Mouse (Mus musculus): ENCODE results near the gene Cdc6.

The Cdc6 gene

DNA sequence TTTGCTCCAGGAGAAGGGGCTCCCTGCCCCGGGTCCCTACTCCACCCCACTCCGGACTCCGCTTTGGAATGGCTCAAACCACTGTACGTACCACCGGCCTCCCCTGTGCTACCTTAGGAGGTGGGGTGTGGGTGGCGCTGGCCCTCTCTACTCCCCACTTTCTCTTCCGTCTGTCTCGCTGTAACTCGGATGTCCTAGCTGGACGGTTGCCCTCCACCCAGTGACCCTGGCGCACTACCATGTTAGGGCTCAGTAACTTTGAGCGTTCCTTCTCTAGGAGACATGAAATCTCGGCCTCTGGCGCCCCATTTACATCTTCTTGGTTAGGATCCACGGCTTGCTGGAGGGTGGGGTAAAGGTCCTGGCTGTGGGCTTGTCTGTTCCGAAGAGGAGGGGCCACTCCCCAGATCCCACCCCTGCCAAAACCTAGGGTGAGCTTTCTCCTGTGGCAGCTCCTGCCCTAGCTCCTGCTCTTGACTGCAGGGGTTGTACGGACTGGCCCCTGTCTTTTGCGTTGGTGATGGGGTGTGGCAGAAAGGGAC, 53.5 kb downstream of the Cdc6 start:
- no peak for DNase-seq (ENCODE audit: low spot score)

DNA sequence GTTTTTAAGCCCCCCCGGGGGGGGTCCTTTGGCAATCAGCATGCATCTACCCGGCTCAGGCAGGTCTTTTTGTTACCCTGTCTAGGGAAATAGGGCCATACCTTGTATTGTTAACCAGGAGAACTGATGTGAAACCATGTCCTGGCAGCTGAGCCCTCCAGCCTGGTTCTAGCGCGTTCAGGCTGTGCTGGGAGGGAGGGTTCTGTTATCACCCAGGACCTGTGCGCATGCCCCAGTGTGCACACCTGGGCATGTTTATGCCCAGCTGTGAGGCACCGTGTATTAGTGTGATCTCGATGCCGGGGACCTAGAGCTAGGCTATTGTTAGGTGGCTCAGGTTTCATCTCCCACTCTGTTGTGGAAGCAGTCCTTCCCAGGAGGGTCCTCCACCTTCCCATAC, 54.2 kb downstream of the Cdc6 start:
- no peak for DNase-seq (ENCODE audit: low spot score)

DNA sequence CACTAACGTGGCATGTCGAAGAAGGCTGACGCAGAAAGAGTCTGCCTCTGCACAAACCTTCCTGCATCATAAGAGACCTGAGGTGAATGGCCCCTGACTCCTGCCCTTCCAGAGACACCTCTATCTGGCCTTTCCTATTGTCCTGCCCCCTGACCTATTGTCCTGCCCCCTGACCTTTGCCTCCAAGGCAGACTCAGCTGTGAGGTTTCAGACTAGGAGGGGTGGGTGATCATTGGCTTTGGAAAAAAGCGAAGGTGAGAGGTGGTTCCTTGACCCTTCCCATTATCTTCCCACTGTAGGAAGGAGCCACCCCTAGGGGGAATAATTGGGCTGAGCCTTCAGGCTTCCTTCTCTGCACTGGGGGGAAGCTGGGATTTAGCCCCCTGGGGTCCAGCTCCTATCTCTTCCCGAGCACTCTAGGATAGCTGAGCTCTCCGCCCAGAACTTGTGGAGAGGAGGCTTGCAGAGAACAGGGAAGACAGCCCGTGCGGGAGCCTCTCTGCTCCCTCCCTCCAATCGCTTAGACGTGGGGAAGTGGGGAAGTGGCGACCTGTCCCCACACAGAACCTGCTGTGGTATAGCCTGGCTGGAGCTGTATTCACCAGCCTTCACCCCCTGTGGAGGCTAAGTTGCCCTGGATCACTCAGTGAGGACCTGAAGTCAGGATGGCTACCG, 55.0 kb downstream of the Cdc6 start:
- DNase-seq (ENCODE audit: low spot score), result no peak

DNA sequence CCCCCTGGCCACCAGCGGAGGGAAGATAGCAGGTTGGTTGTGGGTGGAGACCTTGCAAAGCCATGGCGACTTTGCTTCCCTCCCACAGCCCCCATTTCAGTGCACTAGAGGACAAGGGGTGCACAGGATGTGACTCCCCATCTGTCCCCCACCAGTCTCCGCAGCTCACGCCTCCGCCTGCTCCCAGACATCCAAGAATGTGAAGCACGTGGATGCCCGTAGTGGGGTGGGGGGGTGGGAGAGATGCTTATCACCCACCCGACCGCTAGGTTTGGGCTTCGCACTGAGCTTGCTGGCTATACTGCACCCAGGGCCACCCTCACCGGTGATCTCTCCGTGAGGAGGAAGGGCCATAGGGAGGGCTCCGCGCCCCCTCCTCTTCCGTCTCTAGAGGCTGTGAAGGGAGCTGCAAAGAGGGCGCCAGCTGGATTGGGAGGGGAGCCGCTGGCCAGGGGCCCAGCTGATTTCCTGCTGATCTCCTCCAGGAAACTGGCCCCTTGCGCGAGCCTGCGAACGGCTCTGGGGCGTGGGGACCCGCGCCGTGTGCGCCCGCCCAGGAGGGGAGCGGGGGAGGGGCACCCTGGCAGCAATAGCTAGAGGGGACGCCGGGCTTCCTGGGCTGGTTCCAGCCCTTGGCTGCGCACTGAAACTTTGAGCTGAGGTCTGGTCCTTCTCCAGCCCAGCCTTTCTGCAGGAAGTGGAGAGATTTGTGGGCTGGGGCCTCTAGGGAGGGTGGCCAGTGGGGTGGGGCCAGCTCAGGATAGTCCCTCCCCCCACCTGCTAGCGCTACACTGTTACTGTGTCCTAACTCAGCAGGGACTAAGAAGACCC, 55.8 kb downstream of the Cdc6 start:
- no peak for DNase-seq (ENCODE audit: low spot score)

DNA sequence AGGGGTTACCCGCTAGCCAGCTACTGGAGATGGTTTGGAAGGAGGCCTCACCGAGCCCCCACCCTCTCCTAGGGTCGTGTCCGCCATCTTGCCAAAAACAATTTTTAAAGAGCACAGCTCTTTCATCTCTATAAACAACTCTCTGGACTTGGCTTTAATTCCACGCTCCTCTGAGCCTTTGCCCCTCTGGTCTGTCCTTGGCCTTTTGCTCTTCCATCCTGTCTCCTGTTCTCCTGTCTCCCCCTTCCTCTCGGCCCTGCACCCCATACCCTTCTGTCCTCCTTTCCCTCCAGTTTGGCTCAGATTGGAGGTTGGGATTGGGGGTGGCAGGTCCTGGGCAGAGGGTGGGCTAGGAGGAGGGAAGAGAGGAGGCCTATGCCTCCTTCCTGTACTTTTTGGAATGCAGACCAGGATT, 56.6 kb downstream of the Cdc6 start:
- DNase-seq (ENCODE audit: low spot score), result no peak

DNA sequence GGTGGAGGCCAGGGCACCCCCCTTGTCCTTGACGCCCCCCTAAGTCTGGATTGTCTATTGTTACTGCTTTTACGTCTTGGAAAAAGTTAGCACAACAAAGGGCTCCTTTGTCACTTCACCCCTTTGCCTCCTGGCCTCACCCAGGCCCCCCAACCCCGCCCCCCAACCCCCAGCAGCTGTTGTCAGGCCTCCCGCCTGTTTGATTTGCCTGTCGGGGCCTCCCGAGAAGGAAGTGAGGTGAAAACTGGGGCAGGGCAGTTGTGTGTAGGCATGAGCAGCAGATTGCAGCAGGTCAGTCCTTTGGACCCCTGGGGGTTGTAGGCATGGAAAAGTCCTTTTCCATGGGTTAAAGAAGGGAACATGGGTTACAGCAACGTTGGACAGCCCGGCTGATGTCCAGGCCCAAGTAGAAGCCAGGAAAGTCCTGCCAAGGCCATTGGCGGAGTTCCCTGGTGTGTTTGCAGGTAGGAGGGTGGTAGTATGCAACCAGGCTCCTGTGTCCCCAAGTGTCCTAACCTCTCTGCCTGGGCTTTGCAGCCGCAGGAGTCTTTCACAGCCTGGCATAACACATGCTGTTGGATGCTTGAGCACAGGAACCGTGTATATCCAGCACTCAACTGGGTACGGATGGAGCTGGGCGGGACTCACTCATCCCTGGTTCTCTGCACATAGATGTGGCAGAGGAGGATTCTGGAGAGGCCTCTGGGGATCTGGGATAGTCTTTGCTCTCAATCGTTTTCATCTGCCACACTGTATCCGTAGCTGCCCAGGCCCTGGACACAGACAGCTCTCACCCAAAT, 57.2 kb downstream of the Cdc6 start:
- no peak for DNase-seq (ENCODE audit: low spot score)

DNA sequence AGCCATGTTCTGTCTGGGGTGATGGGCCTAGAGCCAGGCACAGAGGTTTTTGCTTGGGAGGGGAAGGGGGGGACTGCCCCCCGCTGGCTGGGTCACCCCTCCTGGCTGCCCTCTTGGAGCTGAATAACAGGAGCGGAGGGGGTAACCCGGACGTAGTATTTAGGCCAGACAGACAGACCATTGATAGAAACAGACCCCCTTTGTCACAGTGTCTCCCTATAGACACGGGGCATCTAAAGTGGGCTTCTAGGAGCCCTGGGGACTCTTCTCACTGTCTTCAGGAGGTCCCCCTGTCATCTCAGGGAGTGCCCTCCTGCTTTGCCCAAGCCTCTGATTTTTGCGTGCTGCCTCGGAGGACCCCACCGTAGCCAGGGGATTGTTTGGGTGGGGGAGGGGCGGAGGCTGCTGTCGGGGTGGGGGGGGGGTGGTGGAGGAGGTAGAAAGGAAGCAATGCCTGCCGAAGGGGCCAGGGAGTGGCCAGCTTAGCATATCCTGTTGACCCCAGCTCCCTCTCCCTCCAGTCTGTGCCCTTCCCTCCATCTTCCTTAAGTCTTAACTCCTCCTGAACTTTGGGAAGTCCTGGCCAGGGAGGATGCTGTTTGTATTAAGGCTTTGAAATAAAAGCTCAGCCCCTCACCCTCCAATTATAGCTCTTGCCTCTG, 57.9 kb downstream of the Cdc6 start:
- DNase-seq (ENCODE audit: low spot score), result no peak

DNA sequence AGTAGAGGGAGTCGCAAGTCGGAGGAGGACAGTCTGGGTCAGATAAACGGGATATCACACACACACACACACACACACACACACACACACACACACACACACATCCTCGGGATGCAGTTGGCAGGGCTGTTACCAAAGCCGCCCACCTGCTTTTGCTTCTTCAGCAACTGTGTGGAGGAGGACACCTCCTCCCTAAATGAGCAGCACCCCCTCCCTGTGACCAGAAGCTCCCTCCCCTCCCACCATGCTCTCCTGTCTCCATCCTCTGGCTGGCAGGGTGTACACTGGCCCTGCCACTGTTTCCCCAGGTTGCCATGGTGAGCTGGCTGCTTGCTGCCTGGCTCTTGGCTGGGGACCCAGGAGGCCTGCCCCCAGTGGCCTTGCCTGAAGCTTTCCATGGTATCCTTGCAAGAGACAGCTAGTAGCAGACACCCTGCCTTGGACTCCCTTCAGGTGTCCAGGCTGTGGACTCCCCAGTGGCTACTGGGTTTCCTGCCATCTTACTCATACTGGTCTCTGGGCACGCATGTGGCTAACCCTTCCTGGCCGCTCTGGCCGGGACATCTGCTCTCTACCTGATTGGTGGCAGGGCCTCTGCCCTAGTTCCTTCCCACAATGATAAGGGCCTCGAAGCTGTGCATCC, 59.0 kb downstream of the Cdc6 start:
- no peak for DNase-seq (ENCODE audit: low spot score)

DNA sequence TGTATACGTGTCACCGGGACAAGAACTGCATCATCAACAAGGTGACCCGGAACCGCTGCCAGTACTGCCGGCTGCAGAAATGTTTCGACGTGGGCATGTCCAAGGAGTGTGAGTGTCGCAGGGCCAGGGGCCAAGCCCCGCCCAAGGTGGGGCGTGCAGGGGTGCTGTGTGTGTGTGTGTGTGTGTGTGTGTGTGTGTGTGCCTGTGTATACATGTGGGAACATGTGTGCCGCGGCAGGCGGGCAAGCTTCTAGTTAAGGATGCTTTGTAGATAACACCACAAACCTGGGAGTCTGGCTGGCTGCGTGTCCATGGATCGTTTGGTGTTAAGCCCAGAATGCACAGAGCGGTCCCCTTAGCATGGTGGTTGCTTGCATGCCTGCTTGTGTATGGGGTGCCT, 60.5 kb downstream of the Cdc6 start:
- DNase-seq (ENCODE audit: low spot score), result no peak

DNA sequence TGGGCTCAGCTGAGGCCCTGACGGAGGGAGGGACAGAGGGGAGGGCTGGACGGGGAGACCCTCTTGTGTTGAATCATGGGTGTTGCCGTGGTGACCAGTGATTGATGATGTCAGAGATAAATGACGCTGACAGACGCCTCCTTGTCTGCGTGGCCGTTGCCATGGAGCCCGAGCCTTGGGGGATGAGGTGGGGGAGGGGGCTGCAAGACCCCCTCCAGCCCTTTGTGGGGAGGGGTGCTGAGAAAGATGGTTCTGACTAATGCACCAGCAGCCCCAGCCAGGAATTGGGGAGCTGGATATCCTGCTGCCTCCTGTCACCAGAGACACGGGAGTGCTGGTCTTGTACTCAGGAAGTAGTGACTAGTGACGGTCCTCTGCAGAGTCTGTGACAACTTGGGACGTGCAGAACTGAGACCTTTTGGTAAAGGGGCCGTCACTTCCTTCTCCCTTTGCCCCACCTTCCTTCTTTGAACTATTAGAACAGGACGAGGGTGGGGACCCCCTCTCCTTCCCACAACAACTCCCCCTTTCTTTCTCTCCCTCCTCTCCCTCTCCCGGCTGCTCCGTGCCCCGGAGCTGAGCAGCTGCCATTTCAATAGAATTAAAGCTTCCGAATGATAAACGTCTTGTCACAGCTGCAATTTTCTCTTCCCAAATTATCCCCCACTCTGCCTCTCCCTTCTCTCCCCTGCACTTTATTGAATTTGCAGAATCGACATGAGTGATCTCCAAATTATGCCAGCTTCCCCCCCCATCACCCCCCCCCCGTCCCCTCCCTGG, 61.3 kb downstream of the Cdc6 start:
- no peak for DNase-seq (ENCODE audit: low spot score)

DNA sequence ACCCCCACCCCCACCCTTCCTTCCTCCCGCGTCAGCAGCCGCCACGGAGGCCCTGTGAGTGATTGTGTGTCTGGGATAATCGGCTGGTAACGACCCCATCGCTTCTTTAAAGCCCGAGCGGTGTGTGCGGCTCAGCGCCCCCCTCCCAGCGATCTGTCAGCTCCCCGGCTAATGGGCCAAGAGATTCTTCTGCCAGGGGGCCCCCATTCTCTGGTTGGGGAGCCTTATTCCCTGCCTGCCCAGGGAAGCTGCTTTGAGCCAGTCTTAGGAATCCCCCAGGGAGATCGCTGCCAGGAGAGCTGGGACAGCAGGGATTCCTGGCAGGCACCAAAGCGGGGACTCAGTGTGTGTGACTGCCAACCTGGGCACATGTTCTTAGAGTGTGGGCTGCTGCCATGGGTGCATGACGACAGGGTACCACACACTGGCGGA, 61.9 kb downstream of the Cdc6 start:
- DNase-seq (ENCODE audit: low spot score), result no peak

DNA sequence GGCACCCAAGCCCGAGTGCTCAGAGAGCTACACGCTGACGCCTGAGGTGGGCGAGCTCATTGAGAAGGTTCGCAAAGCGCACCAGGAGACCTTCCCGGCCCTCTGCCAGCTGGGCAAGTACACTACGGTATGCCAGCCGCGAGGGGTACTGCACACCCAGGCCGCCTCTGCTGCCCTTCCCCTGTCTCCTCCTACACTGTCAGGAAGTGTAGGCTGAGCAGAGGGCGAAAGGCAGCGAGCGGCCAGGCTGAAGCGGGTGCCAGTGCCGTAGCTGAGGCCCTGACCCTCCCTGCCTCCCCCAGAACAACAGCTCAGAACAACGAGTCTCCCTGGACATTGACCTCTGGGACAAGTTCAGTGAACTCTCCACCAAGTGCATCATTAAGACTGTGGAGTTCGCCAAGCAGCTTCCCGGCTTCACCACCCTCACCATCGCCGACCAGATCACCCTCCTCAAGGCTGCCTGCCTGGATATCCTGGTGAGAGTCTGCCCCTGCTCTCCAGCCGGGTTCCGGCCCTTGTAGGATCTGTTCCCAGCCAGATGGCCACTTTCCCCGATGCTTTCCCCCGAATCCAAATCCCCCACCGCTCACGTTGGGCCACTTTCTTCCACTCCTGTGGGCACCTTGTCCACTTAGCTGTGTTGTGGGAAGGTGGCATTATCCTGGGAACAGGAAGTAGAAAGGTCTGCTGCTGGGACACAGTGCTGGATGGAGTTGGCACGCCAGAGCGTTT, 62.8 kb downstream of the Cdc6 start:
- DNase-seq (ENCODE audit: low spot score), result no peak

DNA sequence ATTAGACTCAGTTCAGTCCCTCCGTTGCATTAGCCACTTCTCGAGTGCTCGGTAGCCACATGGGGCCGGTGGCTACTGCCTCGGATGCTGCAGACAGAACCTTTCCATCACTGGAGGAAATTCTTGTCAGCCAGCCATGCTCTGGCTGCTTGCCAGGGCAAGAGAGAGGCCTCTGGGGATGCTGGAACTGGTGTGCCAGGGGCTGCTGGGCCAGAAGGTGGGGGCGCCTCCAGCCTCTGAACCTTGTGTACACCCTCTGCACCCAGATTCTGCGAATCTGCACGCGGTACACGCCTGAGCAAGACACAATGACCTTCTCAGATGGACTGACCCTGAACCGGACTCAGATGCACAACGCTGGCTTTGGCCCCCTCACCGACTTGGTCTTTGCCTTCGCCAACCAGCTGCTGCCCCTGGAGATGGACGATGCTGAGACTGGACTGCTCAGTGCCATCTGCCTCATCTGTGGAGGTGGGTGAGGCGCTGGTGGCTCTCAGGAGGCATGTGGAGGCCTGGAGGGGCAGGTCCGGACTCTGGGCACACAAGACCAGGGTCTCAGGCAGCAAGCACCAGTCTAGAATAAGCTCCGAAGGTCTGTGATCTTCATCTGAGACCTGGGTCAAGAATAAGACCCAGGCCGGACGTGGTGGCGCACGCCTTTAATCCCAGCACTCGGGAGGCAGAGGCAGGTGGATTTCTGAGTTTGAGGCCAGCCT, 63.9 kb downstream of the Cdc6 start:
- no peak for DNase-seq (ENCODE audit: low spot score)

DNA sequence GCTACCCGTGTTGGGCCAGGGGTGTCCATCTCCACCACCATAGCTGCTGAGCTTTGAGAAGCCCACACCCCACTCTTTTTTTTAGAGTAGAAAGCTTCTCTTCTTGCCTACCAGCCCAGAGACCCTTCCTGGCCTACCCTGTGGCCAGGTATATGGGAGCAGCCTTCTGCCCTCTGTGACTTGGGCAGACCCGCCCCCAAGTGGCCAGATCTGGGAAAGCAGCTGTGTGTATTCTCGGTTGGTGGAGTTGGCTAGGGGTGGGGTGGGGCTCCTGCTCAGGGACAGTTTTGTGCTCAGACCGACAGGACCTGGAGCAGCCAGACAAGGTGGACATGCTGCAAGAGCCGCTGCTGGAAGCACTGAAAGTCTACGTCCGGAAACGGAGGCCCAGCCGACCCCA, 64.6 kb downstream of the Cdc6 start:
- DNase-seq (ENCODE audit: low spot score), result no peak

DNA sequence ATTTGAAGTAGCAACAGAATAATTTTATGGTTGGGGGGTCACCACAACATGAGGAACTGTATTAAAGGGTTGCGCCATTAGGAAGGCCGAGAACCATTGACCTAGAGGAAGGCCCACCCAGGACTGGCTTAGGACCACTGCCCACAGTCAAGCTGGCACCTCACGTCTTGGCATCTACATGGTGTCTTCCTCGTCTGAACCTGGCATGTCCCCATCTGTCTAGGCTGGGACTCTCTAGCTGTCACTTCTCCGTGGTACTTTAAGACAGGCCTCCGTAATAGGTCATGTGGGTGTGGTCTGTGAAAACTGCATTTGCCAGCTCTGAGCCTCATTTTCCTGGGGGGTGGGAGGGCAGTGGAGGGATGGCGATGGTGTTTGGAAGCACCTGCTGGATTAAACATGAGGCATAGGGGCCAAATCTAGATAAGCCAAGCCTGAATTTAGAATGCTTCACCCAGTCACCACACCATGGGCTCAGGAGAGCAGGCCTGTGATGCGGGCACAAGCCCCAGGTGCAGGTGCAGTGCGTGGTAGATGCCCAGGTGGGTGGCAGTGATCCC, 65.3 kb downstream of the Cdc6 start:
- no peak for DNase-seq (ENCODE audit: low spot score)

Measured in layer of hippocampus, adult 9-10 months (tissue).